Mouse (Mus musculus) c-Kit-positive CD71-positive TER-119-negative erythroid progenitor cells, embryonic 14.5 days (primary cell): Measurements from ENCODE around the gene BC017158.
A peak's percentile ranks its signal among the peaks of the same experiment; 100 is the strongest.

Experiments used
- DNase-seq: peaks from one replicate; pipeline ENCODE4 v3.0.0-alpha.2; 2013; ENCODE audit warnings: low read depth

BC017158 gene

DNA sequence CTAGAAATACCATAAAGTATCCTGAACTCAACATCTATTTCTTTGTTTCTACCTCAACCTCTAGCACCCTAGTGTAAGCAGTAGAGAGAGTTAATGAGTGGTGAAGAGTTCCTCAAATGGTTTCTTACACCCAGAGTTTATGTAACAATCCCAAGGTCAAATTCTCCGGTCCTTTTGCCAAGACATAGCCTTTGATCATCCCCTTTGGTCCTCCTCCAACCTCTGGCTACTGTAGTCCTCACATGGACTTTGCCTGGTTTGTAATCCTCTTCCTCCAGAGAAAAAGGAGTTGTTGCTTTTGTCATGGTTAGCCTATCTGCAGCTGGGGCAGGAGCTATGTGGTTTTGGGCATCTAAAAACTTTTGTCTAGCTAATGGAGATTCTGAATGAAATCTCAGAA lies 62.5 kb downstream of the BC017158 start:
- DNase-seq = no peak

DNA sequence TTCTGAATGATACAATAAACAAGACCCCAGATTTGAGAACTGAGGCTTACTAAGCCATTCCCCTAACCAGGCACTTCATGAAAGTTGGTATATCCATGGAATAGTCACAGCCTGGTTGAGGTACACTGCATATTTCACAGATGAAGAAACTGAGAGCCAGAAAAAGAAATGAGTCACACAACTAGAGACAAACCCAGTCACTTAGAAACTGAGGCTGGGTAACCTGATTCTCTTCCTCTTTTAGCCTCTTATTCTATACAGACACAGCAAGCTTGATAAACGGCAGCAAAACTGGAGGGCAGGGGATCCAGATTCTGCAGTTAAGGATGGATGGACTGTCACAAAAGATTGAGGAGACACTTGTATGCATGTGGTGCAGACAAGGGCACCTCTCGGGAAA lies 63.2 kb downstream of the BC017158 start:
- no peak for DNase-seq

GRCm38 (mm10) chr7:128231741-128232140 lies 66.2 kb downstream of the BC017158 start:
- peak; percentile 48 for DNase-seq
